Mouse (Mus musculus) myocyte (in vitro differentiated cells): ENCODE measurements around the gene Lamb2.

Source experiments
- CEBPB ChIP-seq: IDR thresholded peaks from 2 replicates; pipeline ENCODE4 v1.6.1; 2011; ENCODE audit warnings: mild to moderate bottlenecking, moderate library complexity; ENCODE audit not compliant: poor library complexity, insufficient read depth, severe bottlenecking
- E2F4 ChIP-seq: IDR thresholded peaks from one replicate; pipeline ENCODE4 v1.6.1; 2011; ENCODE audit warnings: mild to moderate bottlenecking, control low read depth, moderate library complexity; ENCODE audit not compliant: insufficient read depth
- MAX ChIP-seq: IDR thresholded peaks from one replicate; pipeline ENCODE4 v1.6.1; 2011; ENCODE audit warnings: low read depth, mild to moderate bottlenecking, control low read depth
- MYOD1 ChIP-seq, 3 experiments: IDR thresholded peaks; one replicate each; pipeline ENCODE4 v1.6.1; 2011; ENCODE audit warnings: control low read depth in 2 of 3, low read depth in 2 of 3, mild to moderate bottlenecking in 2 of 3, moderate library complexity in 1 of 3; ENCODE audit not compliant: insufficient read length in 2 of 3, control insufficient read depth in 1 of 3
- MYOG ChIP-seq, 3 experiments: IDR thresholded peaks; one replicate each; pipeline ENCODE4 v1.6.1; 2011; ENCODE audit warnings: control low read depth in 2 of 3, low read depth in 2 of 3, mild to moderate bottlenecking in 2 of 3; ENCODE audit not compliant: insufficient read length in 2 of 3, control insufficient read depth in 1 of 3, insufficient read depth in 1 of 3
- POLR2A ChIP-seq: IDR thresholded peaks from one replicate; pipeline ENCODE4 v1.6.1; 2011; ENCODE audit warnings: low read depth, mild to moderate bottlenecking, control low read depth, moderate library complexity; ENCODE audit not compliant: insufficient read length
- POLR2AphosphoS2 ChIP-seq: IDR thresholded peaks from one replicate; pipeline ENCODE4 v1.6.1; 2011; ENCODE audit warnings: low read depth, control low read depth; ENCODE audit not compliant: insufficient read length
- SRF ChIP-seq: IDR thresholded peaks from one replicate; pipeline ENCODE4 v1.6.1; 2011; ENCODE audit warnings: low read depth; ENCODE audit not compliant: control insufficient read depth, insufficient read length
- TCF12 ChIP-seq: IDR thresholded peaks from one replicate; pipeline ENCODE4 v1.6.1; 2011; ENCODE audit warnings: mild to moderate bottlenecking, control low read depth; ENCODE audit not compliant: poor library complexity, insufficient read depth, severe bottlenecking
- USF1 ChIP-seq: IDR thresholded peaks from one replicate; pipeline ENCODE4 v1.6.1; 2011; ENCODE audit warnings: low read depth, mild to moderate bottlenecking, control low read depth, moderate library complexity

GRCm38 (mm10) chr9:108478638-108479156, 839 bp upstream of the Lamb2 start:
- TF ChIP-seq MAX (no peak), POLR2A (peak; percentile 59), SRF (no peak), E2F4 (no peak), CEBPB (no peak), USF1 (no peak), TCF12 (no peak), MYOG (IDR thresholded peaks at IDR 0.05; ENCODE audit: control insufficient read depth in 1 of 3, insufficient read depth in 1 of 3, insufficient read length in 2 of 3, low read depth in 2 of 3) (no peak), MYOD1 (IDR thresholded peaks at IDR 0.05; ENCODE audit: control insufficient read depth in 1 of 3, insufficient read length in 2 of 3, low read depth in 2 of 3) (peak in 1 of 3 experiments; percentile 5), POLR2AphosphoS2 (peak; percentile 56)
